ENCODE assay signal across 9 mouse cellular contexts in the genomic region with DNA sequence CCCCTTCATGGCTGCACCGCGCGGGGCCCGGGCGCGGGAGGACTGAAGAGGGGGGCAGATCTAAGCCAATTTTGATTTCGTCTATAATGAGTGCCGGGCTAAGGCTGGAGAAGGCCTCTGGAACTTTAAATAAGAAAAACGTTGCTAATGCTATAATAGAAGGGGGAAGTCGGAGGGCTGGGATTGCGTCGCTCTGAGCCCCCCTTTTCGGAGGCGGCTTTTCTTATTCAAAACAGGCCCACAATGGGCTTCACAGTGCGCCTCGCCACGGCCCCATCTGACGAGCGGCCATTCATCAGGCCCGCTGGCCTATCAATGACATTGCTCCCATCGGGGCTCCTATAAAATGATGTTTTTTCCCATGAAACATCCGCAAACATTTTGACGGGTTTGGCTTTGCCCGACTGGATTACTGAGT. TPM values are rescaled to one million over a fixed set of nuclear protein-coding genes. Genes with fewer than 3 reads are reported as not detected.
DNase-seq lines count a peak whose midpoint lies in the region; ATAC-seq and TF ChIP-seq lines count a peak whose summit lies in the region.
"Had no signal": no experiment of that assay in that cellular context is flagged by ENCODE, and none has a peak within 500 bp of the region (broad histone marks: within the 10 kb centered on the region; RNA-seq: fewer than 3 reads in every experiment).

Gene Rfx4 (plus strand): TSS at position 277 of the 418 bp plus-strand sequence.

- peaks cover 47% of the 10 kb centered on the region for H3K4me1 ChIP-seq in heart, embryonic 12.5 days (replicated peaks)
- H3K4me1 ChIP-seq in E14TG2a.4 (replicated peaks; ENCODE audit: low read depth, low read length), result peaks cover 72% of the 10 kb centered on the region
- peaks cover 35% of the 10 kb centered on the region for H3K4me1 ChIP-seq in forebrain, embryonic 11.5 days (replicated peaks; ENCODE audit: control insufficient read depth, insufficient read depth, low read length)
- H3K4me1 ChIP-seq in limb, embryonic 11.5 days (ENCODE audit: control insufficient read depth, insufficient read depth, low read length), result peaks cover 24% of the 10 kb centered on the region

- H3K4me3 ChIP-seq in heart, embryonic 12.5 days, result peak within 1 kb of the TSS; percentile 49
- peak within 1 kb of the TSS; percentile 71 for H3K4me3 ChIP-seq in E14TG2a.4 (replicated peaks; ENCODE audit: low read length)
- H3K4me3 ChIP-seq in forebrain, embryonic 11.5 days (ENCODE audit: low read depth, low read length), result peak within 1 kb of the TSS; percentile 59
- peak within 1 kb of the TSS; percentile 24 for H3K4me3 ChIP-seq in limb, embryonic 11.5 days (ENCODE audit: low read depth, low read length)

- peak within 1 kb of the TSS; percentile 77 for H3K4me2 ChIP-seq in heart, embryonic 12.5 days
- peak within 1 kb of the TSS; percentile 74 for H3K4me2 ChIP-seq in forebrain, embryonic 11.5 days (ENCODE audit: low read depth, low read length, severe bottlenecking)
- peak within 1 kb of the TSS; percentile 53 for H3K4me2 ChIP-seq in limb, embryonic 11.5 days (ENCODE audit: low read depth, severe bottlenecking)

- H3K9ac ChIP-seq in heart, embryonic 12.5 days, result 0 out of 2 replicates have a peak within 1 kb of the TSS, but pooled peaks have one; percentile 19
- H3K9ac ChIP-seq in forebrain, embryonic 11.5 days (ENCODE audit: low read length), result peak within 1 kb of the TSS; percentile 81
- H3K9ac ChIP-seq in limb, embryonic 11.5 days (ENCODE audit: low read length), result 0 out of 2 replicates have a peak within 1 kb of the TSS, but pooled peaks have one; percentile 17

- no peaks in the 10 kb centered on the region for H3K36me3 ChIP-seq in heart, embryonic 12.5 days
- no peaks in the 10 kb centered on the region for H3K36me3 ChIP-seq in E14TG2a.4 (ENCODE audit: insufficient read depth, low read length)
- no peaks in the 10 kb centered on the region for H3K36me3 ChIP-seq in forebrain, embryonic 11.5 days (ENCODE audit: control insufficient read depth, insufficient read depth, low read length)
- H3K36me3 ChIP-seq in limb, embryonic 11.5 days (ENCODE audit: control insufficient read depth, insufficient read depth, low read length), result no peaks in the 10 kb centered on the region

- H3K9me3 ChIP-seq in heart, embryonic 12.5 days (replicated peaks), result no peaks in the 10 kb centered on the region
- H3K9me3 ChIP-seq in E14TG2a.4 (ENCODE audit: low read length), result peaks cover 9% of the 10 kb centered on the region
- no peaks in the 10 kb centered on the region for H3K9me3 ChIP-seq in forebrain, embryonic 11.5 days (ENCODE audit: control insufficient read depth, low read length)
- no peaks in the 10 kb centered on the region for H3K9me3 ChIP-seq in limb, embryonic 11.5 days (ENCODE audit: control insufficient read depth, low read length)

- peaks cover 92% of the 10 kb centered on the region for H3K27me3 ChIP-seq in heart, embryonic 12.5 days (replicated peaks)
- peaks cover 93% of the 10 kb centered on the region for H3K27me3 ChIP-seq in E14TG2a.4 (ENCODE audit: insufficient read depth, low read length)
- H3K27me3 ChIP-seq in forebrain, embryonic 11.5 days (ENCODE audit: control insufficient read depth, insufficient read depth, low read length), result peaks cover 31% of the 10 kb centered on the region
- peaks cover 87% of the 10 kb centered on the region for H3K27me3 ChIP-seq in limb, embryonic 11.5 days (ENCODE audit: control insufficient read depth, insufficient read depth, low read length)
- H3K27me3 ChIP-seq: CH12.LX had no signal

- H3K27ac ChIP-seq in heart, embryonic 12.5 days (ENCODE audit: poor library complexity, severe bottlenecking), result no peak within 1 kb of the TSS
- H3K27ac ChIP-seq in forebrain, embryonic 11.5 days (ENCODE audit: low read depth, low read length), result peak within 1 kb of the TSS; percentile 98
- no peak within 1 kb of the TSS for H3K27ac ChIP-seq in limb, embryonic 11.5 days (replicated peaks; ENCODE audit: low read depth, low read length)

- WGBS in heart, embryonic 12.5 days, result under 1% methylated on average over 24 of the region's 24 CpGs
- WGBS in forebrain, embryonic 11.5 days, result under 1% methylated on average over 24 of the region's 24 CpGs
- WGBS in limb, embryonic 11.5 days, result 1% methylated on average over 24 of the region's 24 CpGs

- TF ChIP-seq CTCF in E14TG2a.4 (conservative IDR thresholded peaks at IDR 0.05; ENCODE audit: low read length), result no peak

- no peak for ATAC-seq in heart, embryonic 12.5 days (ENCODE audit: insufficient number of reproducible peaks, low FRiP score)
- peak; percentile 80 for ATAC-seq in forebrain, embryonic 11.5 days (replicated peaks; ENCODE audit: low FRiP score)
- ATAC-seq in limb, embryonic 11.5 days (ENCODE audit: insufficient number of reproducible peaks, low FRiP score, low TSS enrichment, low read depth), result no peak

- DNase-seq in heart, adult 11 months, result no peak
- peak; percentile 91 for DNase-seq in forebrain, embryonic 11.5 days (ENCODE audit: low spot score)
- DNase-seq in limb, embryonic 11.5 days (ENCODE audit: low spot score), result peak; percentile 61
- peak; percentile 56 for DNase-seq in retina, postnatal 1 day
- no peak for DNase-seq in MN1 (ENCODE audit: low spot score)
- DNase-seq in cerebellum, postnatal 36 days, result no peak

RNA-seq across cellular contexts. Expression of gene Rfx4, which starts in this region (rescaled TPM):
- 0.19 and 0.42 TPM in 2 replicates for polyA plus RNA-seq in heart, embryonic 12.5 days (2016; fragmentation: Nextera tagmentation; extraction: Ambion mirVana)
- 33.0 and 36.0 TPM in 2 replicates for polyA plus RNA-seq in forebrain, embryonic 11.5 days (2014; fragmentation: Nextera tagmentation; extraction: Ambion mirVana)
- polyA plus RNA-seq in limb, embryonic 11.5 days (2014; fragmentation: Nextera tagmentation; extraction: Ambion mirVana), result 0.40 and 1.3 TPM in 2 replicates

Comparison
In these comparisons a context has a peak if more than half of its experiments do, and no peak if none do; other contexts are left out.
1. RNA of gene Rfx4 (polyA plus RNA-seq): 33.0 to 36.0 TPM in forebrain, embryonic 11.5 days; 0.40 to 1.3 TPM in limb, embryonic 11.5 days and 0.19 to 0.42 TPM in heart, embryonic 12.5 days; every median in the first group is over 10 times any median in the second.
2. H3K9ac ChIP-seq: peak in every context shown above with its lines; median percentile 81 in forebrain, embryonic 11.5 days; 19 in heart, embryonic 12.5 days; 17 in limb, embryonic 11.5 days.
3. DNase-seq: peak in forebrain, embryonic 11.5 days (single experiment), limb, embryonic 11.5 days (single experiment) and retina, postnatal 1 day (single experiment); none in heart, adult 11 months (single experiment), MN1 (single experiment) and cerebellum, postnatal 36 days (0 of 2).
4. Peak in every context shown above with its lines, with median percentiles within 50 percentile points of each other: H3K4me2 ChIP-seq and H3K4me3 ChIP-seq.